Mouse (Mus musculus) stomach, postnatal 0 days (tissue): ENCODE measurements around the gene Gcnt3.

Source experiments
- CTCF ChIP-seq: IDR thresholded peaks from 2 replicates; pipeline ENCODE4 v1.5.1; 2016; ENCODE audit warnings: antibody characterized with exemption, low read depth, mild to moderate bottlenecking, moderate library complexity
- EP300 ChIP-seq: optimal IDR thresholded peaks from 2 replicates; pipeline ENCODE3; 2016; ENCODE audit warnings: antibody characterized with exemption

DNA sequence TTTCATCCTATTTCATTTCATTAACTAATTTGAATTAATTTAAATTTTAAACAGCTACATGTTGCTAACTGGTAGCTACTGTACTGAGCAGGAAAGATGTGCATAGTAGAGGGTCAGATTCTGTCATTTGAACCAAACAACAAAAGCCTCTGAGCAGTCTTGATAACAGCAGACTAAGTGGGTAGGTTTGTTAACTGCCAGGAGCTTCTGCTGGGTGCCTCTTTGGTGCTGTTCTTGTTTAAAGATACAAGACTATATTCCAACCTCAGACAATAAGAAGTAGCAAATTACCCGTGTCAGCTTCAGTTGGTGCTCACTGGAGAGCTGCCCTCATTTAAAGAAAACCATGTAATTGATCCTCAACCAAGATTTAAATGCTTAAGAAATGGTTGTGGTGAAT is 16.3 kb downstream of the Gcnt3 start:
- TF ChIP-seq CTCF (no peak), EP300 (no peak)
